Mouse (Mus musculus): ENCODE results near the gene Pde1a. TPM values are rescaled to one million over a fixed set of nuclear protein-coding genes. Genes with fewer than 3 reads are reported as not detected.

Pde1a gene
- polyA plus RNA-seq, 1 experiment from 2014 or later = 17.8 TPM

GRCm38 (mm10) chr2:80056062-80056461 lies 73.2 kb downstream of the Pde1a start:
- Histone ChIP-seq H3K4me2 (replicated peaks; ENCODE audit: low read depth, low read length) (no peak overlapping the region), H3K36me3 (ENCODE audit: insufficient read depth, low read length) (no peaks in the 10 kb centered on the region), H3K4me1 (ENCODE audit: insufficient read depth, low read length) (0 out of 2 replicates have a peak, but pooled peaks cover 4% of the 10 kb centered on the region), H3K9ac (replicated peaks; ENCODE audit: low read length) (no peak overlapping the region), H3K27ac (ENCODE audit: low read length) (no peak overlapping the region), H3K4me3 (ENCODE audit: low read length) (no peak overlapping the region), H3K27me3 (ENCODE audit: insufficient read depth, low read length) (no peaks in the 10 kb centered on the region), H3K9me3 (ENCODE audit: low read length) (no peaks in the 10 kb centered on the region)
- ATAC-seq (ENCODE audit: low FRiP score, low TSS enrichment) = no peak

GRCm38 (mm10) chr2:80054042-80054441 lies 75.2 kb downstream of the Pde1a start:
- H3K4me1 ChIP-seq (ENCODE audit: insufficient read depth, low read length) = 0 out of 2 replicates have a peak, but pooled peaks cover 4% of the 10 kb centered on the region
- H3K4me3 ChIP-seq (ENCODE audit: low read length) = no peak overlapping the region
- H3K27me3 ChIP-seq (ENCODE audit: insufficient read depth, low read length) = no peaks in the 10 kb centered on the region
- H3K9me3 ChIP-seq (ENCODE audit: low read length) = no peaks in the 10 kb centered on the region
- WGBS = 51% methylated on average over 3 of the region's 3 CpGs
- H3K9ac ChIP-seq (replicated peaks; ENCODE audit: low read length) = no peak overlapping the region
- ATAC-seq (ENCODE audit: low FRiP score, low TSS enrichment) = 0 out of 2 replicates have a peak, but pooled peaks have one; percentile 51
- no peaks in the 10 kb centered on the region for H3K36me3 ChIP-seq (ENCODE audit: insufficient read depth, low read length)
- H3K27ac ChIP-seq (ENCODE audit: low read length) = no peak overlapping the region
- H3K4me2 ChIP-seq (replicated peaks; ENCODE audit: low read depth, low read length) = no peak overlapping the region

GRCm38 (mm10) chr2:80046751-80047513 lies 82.3 kb downstream of the Pde1a start:
- ATAC-seq (ENCODE audit: low FRiP score, low TSS enrichment) = no peak
- no peaks in the 10 kb centered on the region for H3K27me3 ChIP-seq (ENCODE audit: insufficient read depth, low read length)
- no peak overlapping the region for H3K9ac ChIP-seq (replicated peaks; ENCODE audit: low read length)
- H3K4me1 ChIP-seq (ENCODE audit: insufficient read depth, low read length) = no peaks in the 10 kb centered on the region
- H3K9me3 ChIP-seq (ENCODE audit: low read length) = no peaks in the 10 kb centered on the region
- WGBS = 80% methylated on average over 4 of the region's 4 CpGs
- no peak overlapping the region for H3K4me2 ChIP-seq (replicated peaks; ENCODE audit: low read depth, low read length)
- no peaks in the 10 kb centered on the region for H3K36me3 ChIP-seq (ENCODE audit: insufficient read depth, low read length)
- H3K4me3 ChIP-seq (ENCODE audit: low read length) = no peak overlapping the region
- no peak overlapping the region for H3K27ac ChIP-seq (ENCODE audit: low read length)

GRCm38 (mm10) chr2:80038642-80039445 lies 90.4 kb downstream of the Pde1a start:
- Histone ChIP-seq H3K9me3 (ENCODE audit: low read length) (no peaks in the 10 kb centered on the region), H3K9ac (replicated peaks; ENCODE audit: low read length) (peak overlapping the region; percentile 41)
- ATAC-seq (ENCODE audit: low FRiP score, low TSS enrichment) = peak; percentile 91; the same call in 1 of the 2 replicates

GRCm38 (mm10) chr2:80037971-80038370 lies 91.3 kb downstream of the Pde1a start:
- H3K27ac ChIP-seq (ENCODE audit: low read length) = peak overlapping the region; percentile 77; the same call in 1 of the 2 replicates
- 54% methylated on average over 5 of the region's 5 CpGs for WGBS
- H3K9me3 ChIP-seq (ENCODE audit: low read length) = no peaks in the 10 kb centered on the region
- H3K4me2 ChIP-seq (replicated peaks; ENCODE audit: low read depth, low read length) = peak overlapping the region; percentile 56
- H3K4me1 ChIP-seq (ENCODE audit: insufficient read depth, low read length) = 0 out of 2 replicates have a peak, but pooled peaks cover 3% of the 10 kb centered on the region
- no peak for ATAC-seq (ENCODE audit: low FRiP score, low TSS enrichment)
- no peaks in the 10 kb centered on the region for H3K36me3 ChIP-seq (ENCODE audit: insufficient read depth, low read length)
- H3K27me3 ChIP-seq (ENCODE audit: insufficient read depth, low read length) = no peaks in the 10 kb centered on the region
- H3K9ac ChIP-seq (replicated peaks; ENCODE audit: low read length) = peak overlapping the region; percentile 41
- H3K4me3 ChIP-seq (ENCODE audit: low read length) = peak overlapping the region; percentile 49

More at GRCm38 (mm10) chr2:80038642-80039445, 90.4 kb downstream of the Pde1a start:
- Histone ChIP-seq H3K4me1 (ENCODE audit: insufficient read depth, low read length) (0 out of 2 replicates have a peak, but pooled peaks cover 3% of the 10 kb centered on the region), H3K27ac (ENCODE audit: low read length) (peak overlapping the region; percentile 77), H3K4me3 (ENCODE audit: low read length) (peak overlapping the region; percentile 49), H3K36me3 (ENCODE audit: insufficient read depth, low read length) (no peaks in the 10 kb centered on the region), H3K27me3 (ENCODE audit: insufficient read depth, low read length) (no peaks in the 10 kb centered on the region), H3K4me2 (replicated peaks; ENCODE audit: low read depth, low read length) (peak overlapping the region; percentile 56)
- 25% methylated on average over 10 of the region's 10 CpGs for WGBS

- no peak overlapping the region for H3K4me2 ChIP-seq (replicated peaks; ENCODE audit: low read depth, low read length)
- no peaks in the 10 kb centered on the region for H3K27me3 ChIP-seq (ENCODE audit: insufficient read depth, low read length)
- H3K36me3 ChIP-seq (ENCODE audit: insufficient read depth, low read length) = no peaks in the 10 kb centered on the region
- 76% methylated on average over 2 of the region's 2 CpGs for WGBS
- ATAC-seq (ENCODE audit: low FRiP score, low TSS enrichment) = no peak
- no peak overlapping the region for H3K27ac ChIP-seq (ENCODE audit: low read length)
- no peaks in the 10 kb centered on the region for H3K9me3 ChIP-seq (ENCODE audit: low read length)
- H3K4me3 ChIP-seq (ENCODE audit: low read length) = no peak overlapping the region
- no peak overlapping the region for H3K9ac ChIP-seq (replicated peaks; ENCODE audit: low read length)
- H3K4me1 ChIP-seq (ENCODE audit: insufficient read depth, low read length) = no peaks in the 10 kb centered on the region
Measured at GRCm38 (mm10) chr2:80029051-80029450, 100.2 kb downstream of the Pde1a start.

GRCm38 (mm10) chr2:80026053-80026452 lies 103.2 kb downstream of the Pde1a start:
- Histone ChIP-seq H3K27me3 (ENCODE audit: insufficient read depth, low read length) (no peaks in the 10 kb centered on the region), H3K27ac (ENCODE audit: low read length) (no peak overlapping the region), H3K9me3 (ENCODE audit: low read length) (no peaks in the 10 kb centered on the region), H3K4me2 (replicated peaks; ENCODE audit: low read depth, low read length) (no peak overlapping the region), H3K4me3 (ENCODE audit: low read length) (no peak overlapping the region), H3K4me1 (ENCODE audit: insufficient read depth, low read length) (no peaks in the 10 kb centered on the region), H3K36me3 (ENCODE audit: insufficient read depth, low read length) (no peaks in the 10 kb centered on the region), H3K9ac (replicated peaks; ENCODE audit: low read length) (no peak overlapping the region)
- 100% methylated on average over 1 of the region's 1 CpGs for WGBS
- ATAC-seq (ENCODE audit: low FRiP score, low TSS enrichment) = no peak

- Histone ChIP-seq H3K27me3 (ENCODE audit: insufficient read depth, low read length) (no peaks in the 10 kb centered on the region), H3K36me3 (ENCODE audit: insufficient read depth, low read length) (no peaks in the 10 kb centered on the region), H3K9ac (replicated peaks; ENCODE audit: low read length) (no peak overlapping the region), H3K9me3 (ENCODE audit: low read length) (no peaks in the 10 kb centered on the region), H3K27ac (ENCODE audit: low read length) (no peak overlapping the region), H3K4me1 (ENCODE audit: insufficient read depth, low read length) (no peaks in the 10 kb centered on the region), H3K4me2 (replicated peaks; ENCODE audit: low read depth, low read length) (no peak overlapping the region), H3K4me3 (ENCODE audit: low read length) (no peak overlapping the region)
- ATAC-seq (ENCODE audit: low FRiP score, low TSS enrichment) = no peak
- 90% methylated on average over 1 of the region's 1 CpGs for WGBS
Measured at GRCm38 (mm10) chr2:80025597-80025996, 103.7 kb downstream of the Pde1a start.

- Histone ChIP-seq H3K4me1 (ENCODE audit: insufficient read depth, low read length) (no peaks in the 10 kb centered on the region), H3K27me3 (ENCODE audit: insufficient read depth, low read length) (no peaks in the 10 kb centered on the region), H3K9me3 (ENCODE audit: low read length) (no peaks in the 10 kb centered on the region), H3K27ac (ENCODE audit: low read length) (no peak overlapping the region), H3K9ac (replicated peaks; ENCODE audit: low read length) (no peak overlapping the region), H3K4me2 (replicated peaks; ENCODE audit: low read depth, low read length) (no peak overlapping the region), H3K4me3 (ENCODE audit: low read length) (no peak overlapping the region), H3K36me3 (ENCODE audit: insufficient read depth, low read length) (no peaks in the 10 kb centered on the region)
- no peak for ATAC-seq (ENCODE audit: low FRiP score, low TSS enrichment)
- 86% methylated on average over 1 of the region's 1 CpGs for WGBS
Measured at GRCm38 (mm10) chr2:80025038-80025437, 104.2 kb downstream of the Pde1a start.
